19 mouse cellular contexts compared by ENCODE assay signal in the genomic region with DNA sequence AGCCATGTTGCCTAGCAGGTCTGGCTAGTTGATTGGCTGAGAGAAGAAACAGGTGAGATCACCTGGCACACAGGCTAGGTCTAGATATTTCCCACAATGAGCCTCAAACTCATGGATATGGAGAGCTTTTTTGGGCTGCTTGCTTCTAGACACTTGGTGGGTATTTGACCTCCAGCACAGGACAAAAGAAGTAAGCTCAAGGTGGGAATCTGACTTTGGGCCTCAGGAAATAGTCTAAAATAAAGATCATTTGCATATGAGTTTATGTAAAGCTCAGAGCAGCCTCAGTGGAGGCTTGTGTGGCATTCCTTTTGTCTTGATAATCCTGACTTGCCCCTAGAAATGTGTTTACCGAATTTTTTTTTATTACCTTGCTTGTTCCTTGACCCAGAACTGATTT.
"Had no signal": no experiment of that assay in that cellular context is flagged by ENCODE, and none has a peak within 500 bp of the region (broad histone marks: within the 10 kb centered on the region; RNA-seq: fewer than 3 reads in every experiment).

No protein-coding gene starts in this region.

- H3K27me3 ChIP-seq: lung, embryonic 15.5 days; midbrain, embryonic 12.5 days; neural tube, embryonic 13.5 days; neural tube, embryonic 15.5 days had no signal

- H3K27ac ChIP-seq: lung, embryonic 15.5 days; midbrain, embryonic 10.5 days; midbrain, embryonic 12.5 days; neural tube, embryonic 13.5 days; neural tube, embryonic 15.5 days had no signal

- H3K36me3 ChIP-seq: lung, embryonic 15.5 days; midbrain, embryonic 10.5 days; midbrain, embryonic 12.5 days; neural tube, embryonic 13.5 days; neural tube, embryonic 15.5 days had no signal

- H3K4me1 ChIP-seq: lung, embryonic 15.5 days; midbrain, embryonic 10.5 days; midbrain, embryonic 12.5 days; neural tube, embryonic 13.5 days; neural tube, embryonic 15.5 days had no signal

- H3K4me3 ChIP-seq: lung, embryonic 15.5 days; midbrain, embryonic 10.5 days; midbrain, embryonic 12.5 days; myocyte; neural tube, embryonic 13.5 days; neural tube, embryonic 15.5 days had no signal

- H3K9me3 ChIP-seq: lung, embryonic 15.5 days; midbrain, embryonic 10.5 days; midbrain, embryonic 12.5 days; neural tube, embryonic 13.5 days; neural tube, embryonic 15.5 days had no signal

- DNase-seq: liver, postnatal 0 days; lung, adult 2 months; lung, postnatal 14 days; lung, postnatal 36 days; midbrain, embryonic 14.5 days; retina, postnatal 1 day; right cerebral cortex, adult 18-20 months; right cerebral cortex, postnatal 25 days; right cerebral cortex, postnatal 4 days; spleen, adult 18-20 months; thymus, adult 18-20 months; thymus, postnatal 14 days; thymus, postnatal 36 days had no signal
